Mouse (Mus musculus): ENCODE results near the gene Ptgr1.

Gene Ptgr1

GRCm38 (mm10) chr4:58990609-58991434 is 3.9 kb upstream of the Ptgr1 start:
- no peak for DNase-seq (ENCODE audit: low spot score)

GRCm38 (mm10) chr4:58989303-58989898 is 2.5 kb upstream of the Ptgr1 start:
- DNase-seq (ENCODE audit: low spot score) = no peak

GRCm38 (mm10) chr4:58985157-58985648 is 1.7 kb downstream of the Ptgr1 start:
- DNase-seq (ENCODE audit: low spot score) = peak; percentile 76

- no peak for DNase-seq (ENCODE audit: low spot score)
These were observed 4.1 kb downstream of the Ptgr1 start for GRCm38 (mm10) chr4:58982806-58983205.

GRCm38 (mm10) chr4:58981421-58981820 is 5.5 kb downstream of the Ptgr1 start:
- DNase-seq (ENCODE audit: low spot score) = no peak

- DNase-seq (ENCODE audit: low spot score) = no peak
These were observed 11.2 kb downstream of the Ptgr1 start for GRCm38 (mm10) chr4:58975711-58976110.

- no peak for DNase-seq (ENCODE audit: low spot score)
These were observed 16.2 kb downstream of the Ptgr1 start for GRCm38 (mm10) chr4:58970678-58971077.

- DNase-seq (ENCODE audit: low spot score) = no peak
These were observed 21.8 kb downstream of the Ptgr1 start for GRCm38 (mm10) chr4:58965136-58965535.

GRCm38 (mm10) chr4:58963271-58963670 is 23.6 kb downstream of the Ptgr1 start:
- DNase-seq (ENCODE audit: low spot score) = no peak

- DNase-seq (ENCODE audit: low spot score) = no peak
These were observed 25.2 kb downstream of the Ptgr1 start for GRCm38 (mm10) chr4:58961719-58962118.

- DNase-seq (ENCODE audit: low spot score) = no peak
These were observed 34.3 kb downstream of the Ptgr1 start for GRCm38 (mm10) chr4:58952630-58953029.

GRCm38 (mm10) chr4:58948391-58948790 is 38.5 kb downstream of the Ptgr1 start:
- no peak for DNase-seq (ENCODE audit: low spot score)

- no peak for DNase-seq (ENCODE audit: low spot score)
These were observed 42.2 kb downstream of the Ptgr1 start for GRCm38 (mm10) chr4:58944695-58945094.

- DNase-seq (ENCODE audit: low spot score) = no peak
These were observed 42.7 kb downstream of the Ptgr1 start for GRCm38 (mm10) chr4:58944206-58944553.

GRCm38 (mm10) chr4:58943420-58944205 is 43.3 kb downstream of the Ptgr1 start, which contains the start of gene Zkscan16:
Gene Zkscan16, plus strand, starts transcription at chr4:58943628.
- DNase-seq (ENCODE audit: low spot score) = no peak

- no peak for DNase-seq (ENCODE audit: low spot score)
These were observed 44.0 kb downstream of the Ptgr1 start for GRCm38 (mm10) chr4:58942942-58943341.

GRCm38 (mm10) chr4:58941638-58942037 is 45.3 kb downstream of the Ptgr1 start:
- DNase-seq (ENCODE audit: low spot score) = no peak

- no peak for DNase-seq (ENCODE audit: low spot score)
These were observed 51.1 kb downstream of the Ptgr1 start for GRCm38 (mm10) chr4:58935846-58936245.

GRCm38 (mm10) chr4:58934746-58935476 is 52.0 kb downstream of the Ptgr1 start:
- DNase-seq (ENCODE audit: low spot score) = peak; percentile 9

GRCm38 (mm10) chr4:58934308-58934707 is 52.6 kb downstream of the Ptgr1 start:
- DNase-seq (ENCODE audit: low spot score) = no peak

GRCm38 (mm10) chr4:58932541-58932940 is 54.4 kb downstream of the Ptgr1 start:
- DNase-seq (ENCODE audit: low spot score) = no peak

- no peak for DNase-seq (ENCODE audit: low spot score)
These were observed 59.3 kb downstream of the Ptgr1 start for GRCm38 (mm10) chr4:58927661-58928060.

Measured in MN1 (cell line).